Mouse (Mus musculus) limb, embryonic 15.5 days (tissue): Measurements from ENCODE around the gene Igf1r. TPM values are rescaled to one million over a fixed set of nuclear protein-coding genes. Genes with fewer than 3 reads are reported as not detected.

ENCODE experiments used
- ATAC-seq: fragments of 200-750 bp; cut with Nextera tagmentation; 2 replicates; pipeline ENCODE4 v1.8.0; 2017; ENCODE audit warnings: low read depth, moderate TSS enrichment; ENCODE audit not compliant: insufficient number of reproducible peaks, low FRiP score, low TSS enrichment
- H3K27ac ChIP-seq: fragments of 300-500 bp; sonication (generic); 2 replicates; pipeline ENCODE4 v1.5.1; 2015; ENCODE audit warnings: moderate library complexity, mild to moderate bottlenecking, inconsistent platforms
- H3K27me3 ChIP-seq: fragments of 300-500 bp; sonication (generic); 2 replicates; pipeline ENCODE4 v1.6.1; 2015; ENCODE audit warnings: inconsistent platforms
- H3K36me3 ChIP-seq: fragments of 300-500 bp; sonication (generic); 2 replicates; pipeline ENCODE4 v1.6.1; 2015; ENCODE audit warnings: inconsistent platforms
- H3K4me1 ChIP-seq: fragments of 300-500 bp; sonication (generic); 2 replicates; pipeline ENCODE4 v1.6.1; 2015; ENCODE audit warnings: inconsistent platforms
- H3K4me2 ChIP-seq: fragments of 300-500 bp; sonication (generic); 2 replicates; pipeline ENCODE4 v1.6.1; 2015; ENCODE audit warnings: mild to moderate bottlenecking, inconsistent platforms
- H3K4me3 ChIP-seq: fragments of 300-500 bp; sonication (generic); 2 replicates; pipeline ENCODE4 v1.5.1; 2015; ENCODE audit warnings: mild to moderate bottlenecking, inconsistent platforms
- H3K9ac ChIP-seq: fragments of 300-500 bp; sonication (generic); 2 replicates; pipeline ENCODE4 v1.6.1; 2015; ENCODE audit warnings: inconsistent platforms
- H3K9me3 ChIP-seq: fragments of 300-500 bp; sonication (generic); 2 replicates; pipeline ENCODE4 v1.6.1; 2016; ENCODE audit warnings: inconsistent platforms
- WGBS: fragments of 180-500 bp; shearing (Covaris S2); methylation state at CpG from one replicate; pipeline ENCODE4 v1.1.7; 2015; 5-methylcytosine and 5-hydroxymethylcytosine counted together
- polyA plus RNA-seq: library from polyadenylated mRNA; unstranded; fragments of >200 nt; fragmentation: Nextera tagmentation; extraction: Ambion mirVana; gene quantifications from 2 replicates; pipeline ENCODE4 v1.2.1, GENCODE M21; 2015

Gene Igf1r
- polyA plus RNA-seq, 1 experiment from 2014 or later = 26.3 TPM

DNA sequence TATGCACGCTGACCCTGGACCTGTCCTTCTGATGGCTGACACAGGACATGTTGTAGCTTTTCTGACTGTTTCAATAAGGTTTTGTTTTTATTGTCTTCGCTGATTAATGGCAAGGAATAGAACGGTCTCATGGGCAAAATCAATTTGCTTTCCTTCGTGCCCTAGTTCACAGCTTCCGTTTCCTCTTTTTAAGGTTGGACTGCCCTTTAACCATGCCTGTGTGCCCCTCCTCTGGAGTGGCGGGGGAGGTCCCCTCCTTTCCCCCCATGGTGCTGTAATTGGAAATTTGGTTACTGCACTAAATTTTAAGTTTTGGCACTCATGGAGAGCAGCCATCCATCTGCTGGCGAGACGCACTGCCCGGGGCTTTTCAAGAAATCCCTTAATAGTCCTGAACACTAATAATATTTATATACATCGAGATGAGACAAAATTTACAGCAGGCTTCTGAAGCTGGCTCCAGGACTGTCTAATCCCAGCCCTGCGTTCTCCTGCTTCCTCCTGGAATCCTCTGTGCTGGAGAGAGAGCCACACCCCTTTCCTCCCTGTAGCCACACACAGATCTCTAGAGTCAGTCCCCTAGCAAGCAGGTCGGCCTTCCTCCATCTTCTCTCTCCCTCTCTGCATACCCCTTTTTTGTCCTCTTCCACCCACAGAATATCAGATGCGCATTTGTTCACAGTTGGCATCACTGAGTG is 207.6 kb downstream of the Igf1r start:
- peaks cover 23% of the 10 kb centered on the region for H3K4me1 ChIP-seq
- H3K9me3 ChIP-seq = no peaks in the 10 kb centered on the region
- 18% methylated on average over 13 of the region's 13 CpGs for WGBS
- H3K4me3 ChIP-seq = no peak overlapping the region
- peak; percentile 41; the same call in 1 of the 2 replicates for ATAC-seq
- no peaks in the 10 kb centered on the region for H3K27me3 ChIP-seq
- no peak overlapping the region for H3K9ac ChIP-seq
- H3K27ac ChIP-seq = peak overlapping the region; percentile 48; the same call in 1 of the 2 replicates
- H3K36me3 ChIP-seq = peaks cover 6% of the 10 kb centered on the region
- no peak overlapping the region for H3K4me2 ChIP-seq

DNA sequence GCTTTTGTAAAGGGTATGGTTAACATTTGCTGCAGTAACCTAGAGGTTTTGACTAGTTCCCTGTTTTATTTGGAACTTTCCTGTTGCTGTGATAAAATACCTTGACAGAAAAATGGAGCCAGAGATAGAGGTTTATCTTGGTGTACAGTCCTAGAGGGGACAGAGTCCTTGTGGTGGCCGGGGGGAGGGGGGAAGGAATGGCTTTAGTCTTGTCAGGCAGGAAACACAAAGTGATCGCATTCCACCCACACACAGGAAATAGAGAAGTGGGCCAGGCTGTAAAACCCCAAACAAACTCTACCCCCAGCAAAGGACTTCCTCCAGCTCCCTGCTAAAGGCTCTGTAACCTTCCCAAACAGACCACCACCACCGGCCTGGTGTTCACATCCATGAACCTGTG is 211.4 kb downstream of the Igf1r start:
- H3K9me3 ChIP-seq = no peaks in the 10 kb centered on the region
- no peak overlapping the region for H3K27ac ChIP-seq
- H3K4me3 ChIP-seq = no peak overlapping the region
- no peak overlapping the region for H3K4me2 ChIP-seq
- WGBS = 41% methylated on average over 3 of the region's 3 CpGs
- no peak overlapping the region for H3K9ac ChIP-seq
- H3K27me3 ChIP-seq = no peaks in the 10 kb centered on the region
- peaks cover 22% of the 10 kb centered on the region for H3K4me1 ChIP-seq
- no peak for ATAC-seq
- H3K36me3 ChIP-seq = peaks cover 18% of the 10 kb centered on the region

GRCm38 (mm10) chr7:68172776-68173175 is 220.1 kb downstream of the Igf1r start:
- Histone ChIP-seq H3K4me2 (no peak overlapping the region), H3K9me3 (no peaks in the 10 kb centered on the region), H3K27ac (no peak overlapping the region), H3K4me1 (no peaks in the 10 kb centered on the region), H3K9ac (no peak overlapping the region), H3K27me3 (no peaks in the 10 kb centered on the region), H3K4me3 (no peak overlapping the region), H3K36me3 (peaks cover 56% of the 10 kb centered on the region)
- no peak for ATAC-seq
- WGBS = 75% methylated on average over 7 of the region's 7 CpGs

DNA sequence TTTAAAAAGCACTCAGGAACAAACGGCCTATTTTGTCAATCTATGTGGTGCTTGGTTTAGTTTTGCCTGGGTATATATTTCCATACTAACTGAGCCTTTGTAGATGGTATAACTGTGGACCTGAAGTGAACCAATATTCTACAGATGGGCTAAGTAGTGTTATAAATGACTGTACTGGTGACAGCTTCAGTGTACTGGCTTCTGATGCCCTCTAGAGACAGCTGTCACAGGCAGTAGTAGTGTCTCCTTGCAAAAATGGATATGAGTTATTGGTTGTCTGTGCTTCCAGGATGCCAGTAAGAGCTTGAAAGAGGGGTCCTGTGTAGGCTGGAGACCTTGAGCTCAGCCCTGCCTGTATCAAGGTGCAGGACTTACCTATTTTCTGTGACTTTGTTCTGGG is 227.0 kb downstream of the Igf1r start:
- peaks cover 41% of the 10 kb centered on the region for H3K36me3 ChIP-seq
- H3K4me3 ChIP-seq = no peak overlapping the region
- no peaks in the 10 kb centered on the region for H3K9me3 ChIP-seq
- H3K9ac ChIP-seq = no peak overlapping the region
- 0 out of 2 replicates have a peak, but pooled peaks cover 4% of the 10 kb centered on the region for H3K4me1 ChIP-seq
- no peak overlapping the region for H3K4me2 ChIP-seq
- H3K27ac ChIP-seq = no peak overlapping the region
- WGBS = 90% methylated on average over 1 of the region's 1 CpGs
- no peak for ATAC-seq
- H3K27me3 ChIP-seq = no peaks in the 10 kb centered on the region

GRCm38 (mm10) chr7:68181104-68181503 is 228.5 kb downstream of the Igf1r start:
- ATAC-seq = no peak
- peaks cover 41% of the 10 kb centered on the region for H3K36me3 ChIP-seq
- 83% methylated on average over 1 of the region's 1 CpGs for WGBS

DNA sequence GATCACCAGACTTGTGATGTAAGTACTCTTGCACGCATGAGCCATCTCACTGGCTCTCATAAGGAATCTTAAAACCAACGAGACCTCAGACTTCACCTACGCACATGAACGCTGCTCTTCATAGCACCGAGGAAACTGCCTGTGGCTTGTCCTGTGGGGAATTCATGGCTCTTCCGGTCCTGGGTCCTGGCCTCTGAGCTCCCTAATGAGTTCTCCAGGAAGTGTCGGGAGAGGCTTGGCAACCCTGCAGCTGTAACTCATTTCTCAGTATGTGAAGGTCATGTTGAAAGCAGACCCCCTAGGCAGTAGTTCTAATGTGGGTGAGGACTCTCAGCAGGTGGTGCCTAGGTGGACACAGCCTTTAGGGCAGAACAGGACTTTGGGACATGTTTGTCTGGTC is 229.4 kb downstream of the Igf1r start:
- Histone ChIP-seq H3K4me3 (no peak overlapping the region), H3K27ac (no peak overlapping the region), H3K9me3 (no peaks in the 10 kb centered on the region), H3K36me3 (peaks cover 41% of the 10 kb centered on the region), H3K4me1 (0 out of 2 replicates have a peak, but pooled peaks cover 4% of the 10 kb centered on the region), H3K4me2 (no peak overlapping the region), H3K27me3 (no peaks in the 10 kb centered on the region), H3K9ac (no peak overlapping the region)
- WGBS = 42% methylated on average over 7 of the region's 7 CpGs
- no peak for ATAC-seq

More at GRCm38 (mm10) chr7:68181104-68181503, 228.5 kb downstream of the Igf1r start:
- H3K9ac ChIP-seq = no peak overlapping the region
- no peak overlapping the region for H3K4me3 ChIP-seq
- H3K9me3 ChIP-seq = no peaks in the 10 kb centered on the region
- no peak overlapping the region for H3K27ac ChIP-seq
- no peak overlapping the region for H3K4me2 ChIP-seq
- H3K4me1 ChIP-seq = 0 out of 2 replicates have a peak, but pooled peaks cover 4% of the 10 kb centered on the region
- H3K27me3 ChIP-seq = no peaks in the 10 kb centered on the region

GRCm38 (mm10) chr7:68182773-68183172 is 230.1 kb downstream of the Igf1r start:
- WGBS = 91% methylated on average over 6 of the region's 6 CpGs
- peaks cover 48% of the 10 kb centered on the region for H3K36me3 ChIP-seq
- ATAC-seq = no peak
- no peak overlapping the region for H3K4me2 ChIP-seq
- no peak overlapping the region for H3K27ac ChIP-seq
- no peaks in the 10 kb centered on the region for H3K9me3 ChIP-seq
- 0 out of 2 replicates have a peak, but pooled peaks cover 4% of the 10 kb centered on the region for H3K4me1 ChIP-seq
- H3K27me3 ChIP-seq = no peaks in the 10 kb centered on the region
- H3K9ac ChIP-seq = no peak overlapping the region
- no peak overlapping the region for H3K4me3 ChIP-seq

- Histone ChIP-seq H3K27me3 (no peaks in the 10 kb centered on the region), H3K9me3 (no peaks in the 10 kb centered on the region), H3K36me3 (peaks cover 53% of the 10 kb centered on the region), H3K4me1 (0 out of 2 replicates have a peak, but pooled peaks cover 4% of the 10 kb centered on the region), H3K4me2 (no peak overlapping the region), H3K27ac (no peak overlapping the region), H3K4me3 (no peak overlapping the region), H3K9ac (no peak overlapping the region)
- 89% methylated on average over 10 of the region's 10 CpGs for WGBS
- ATAC-seq = no peak
Observed at GRCm38 (mm10) chr7:68183421-68183820, 230.8 kb downstream of the Igf1r start.

DNA sequence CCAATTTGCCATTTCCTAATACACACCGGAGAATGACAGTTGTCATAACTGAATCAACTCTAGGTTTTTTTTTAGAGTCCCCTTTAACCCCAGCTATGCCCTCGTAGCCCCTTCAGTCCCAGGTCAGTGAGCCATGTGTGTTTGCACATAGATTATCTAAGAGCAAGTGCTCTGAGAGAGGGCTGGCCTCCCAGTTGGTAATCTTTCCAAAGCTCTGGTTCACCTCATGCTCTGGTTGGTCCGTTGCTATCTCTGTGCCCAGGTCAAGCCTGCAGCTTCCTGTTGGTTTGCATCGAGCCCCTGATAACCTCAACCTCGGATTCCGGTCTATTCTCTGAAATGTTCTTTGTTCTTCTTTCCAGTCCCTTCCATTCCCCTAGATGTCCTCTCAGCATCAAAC is 236.6 kb downstream of the Igf1r start:
- Histone ChIP-seq H3K27me3 (no peaks in the 10 kb centered on the region), H3K4me2 (no peak overlapping the region), H3K36me3 (peaks cover 87% of the 10 kb centered on the region), H3K9me3 (no peaks in the 10 kb centered on the region), H3K4me3 (no peak overlapping the region), H3K4me1 (no peaks in the 10 kb centered on the region), H3K9ac (no peak overlapping the region), H3K27ac (no peak overlapping the region)
- no peak for ATAC-seq
- 86% methylated on average over 6 of the region's 6 CpGs for WGBS

DNA sequence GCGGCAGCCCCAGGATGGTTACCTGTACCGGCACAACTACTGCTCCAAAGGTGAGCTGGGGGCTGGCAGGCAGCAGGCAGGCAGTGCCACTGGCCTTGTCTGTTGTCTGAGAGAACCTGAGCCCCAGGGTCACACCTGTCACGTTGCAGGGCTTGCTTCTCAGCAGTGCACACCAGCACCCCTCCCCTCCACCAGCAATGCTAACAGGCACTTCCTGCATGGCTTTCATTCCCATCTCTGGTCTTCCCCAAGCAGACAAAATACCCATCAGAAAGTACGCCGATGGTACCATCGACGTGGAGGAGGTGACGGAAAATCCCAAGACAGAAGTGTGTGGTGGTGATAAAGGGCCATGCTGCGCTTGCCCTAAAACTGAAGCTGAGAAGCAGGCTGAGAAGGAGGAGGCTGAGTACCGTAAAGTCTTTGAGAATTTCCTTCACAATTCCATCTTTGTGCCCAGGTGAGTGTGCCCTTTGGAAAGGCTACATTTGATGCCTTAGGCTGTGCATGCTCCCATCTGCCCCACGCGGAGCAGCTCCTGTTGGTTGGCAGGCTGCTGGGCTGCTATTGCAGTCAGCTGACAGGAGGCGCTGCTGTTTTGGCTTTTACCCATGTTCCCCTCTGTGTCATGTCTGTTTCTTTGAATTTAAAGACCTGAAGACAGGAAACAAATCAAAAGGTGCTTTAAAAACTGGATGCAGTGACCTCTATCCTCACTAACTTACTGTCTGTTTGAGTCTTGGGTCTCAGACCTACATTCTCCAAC is 237.2 kb downstream of the Igf1r start:
- WGBS = 91% methylated on average over 13 of the region's 13 CpGs
- no peak overlapping the region for H3K9ac ChIP-seq
- H3K4me1 ChIP-seq = no peaks in the 10 kb centered on the region
- no peak overlapping the region for H3K4me3 ChIP-seq
- peaks cover 87% of the 10 kb centered on the region for H3K36me3 ChIP-seq
- no peaks in the 10 kb centered on the region for H3K27me3 ChIP-seq
- no peaks in the 10 kb centered on the region for H3K9me3 ChIP-seq
- no peak for ATAC-seq
- no peak overlapping the region for H3K4me2 ChIP-seq
- H3K27ac ChIP-seq = no peak overlapping the region

DNA sequence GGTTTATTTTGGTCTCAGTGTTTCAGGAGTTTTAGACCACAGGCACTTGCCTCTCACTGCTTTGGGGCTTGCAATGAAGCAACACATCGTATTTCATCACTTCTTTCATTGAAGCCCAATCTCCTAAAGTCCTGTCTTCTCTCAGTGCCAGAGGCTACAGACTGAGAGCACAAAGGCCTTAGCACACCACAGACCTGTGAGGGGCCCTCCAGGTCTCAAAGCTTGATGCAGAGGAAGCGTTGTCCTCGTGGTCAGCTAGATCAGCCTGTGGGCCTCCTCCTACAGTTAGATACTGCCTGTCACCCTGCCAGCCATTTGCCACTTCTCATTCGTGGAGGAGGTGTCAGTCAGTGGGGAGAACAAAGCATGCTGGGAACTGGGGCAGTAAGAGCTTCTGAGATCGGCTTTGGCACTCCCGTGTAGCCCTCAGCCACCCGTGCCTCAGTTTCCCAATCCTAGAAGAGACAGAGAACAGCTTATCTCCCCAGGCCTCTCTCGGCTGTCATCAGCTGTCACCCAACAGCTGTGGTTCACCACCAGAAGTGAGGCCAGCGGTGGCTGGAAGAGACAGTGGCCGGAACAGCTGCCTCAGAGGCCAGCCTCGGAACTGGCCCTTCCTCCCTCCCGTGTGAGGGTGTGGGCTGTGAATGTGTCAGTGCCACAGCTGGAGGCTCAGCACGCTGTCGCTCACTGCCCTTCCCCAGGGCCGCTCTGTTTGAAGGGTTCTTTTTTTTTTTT is 241.5 kb downstream of the Igf1r start:
- Histone ChIP-seq H3K4me1 (no peaks in the 10 kb centered on the region), H3K27ac (no peak overlapping the region), H3K27me3 (no peaks in the 10 kb centered on the region), H3K36me3 (peaks cover 93% of the 10 kb centered on the region), H3K9me3 (no peaks in the 10 kb centered on the region), H3K4me2 (no peak overlapping the region), H3K4me3 (no peak overlapping the region), H3K9ac (no peak overlapping the region)
- 70% methylated on average over 15 of the region's 15 CpGs for WGBS
- ATAC-seq = no peak

- no peak overlapping the region for H3K4me3 ChIP-seq
- H3K9me3 ChIP-seq = no peaks in the 10 kb centered on the region
- H3K4me1 ChIP-seq = no peaks in the 10 kb centered on the region
- 91% methylated on average over 7 of the region's 7 CpGs for WGBS
- no peak for ATAC-seq
- no peaks in the 10 kb centered on the region for H3K27me3 ChIP-seq
- H3K9ac ChIP-seq = no peak overlapping the region
- no peak overlapping the region for H3K27ac ChIP-seq
- peaks cover 91% of the 10 kb centered on the region for H3K36me3 ChIP-seq
- no peak overlapping the region for H3K4me2 ChIP-seq
Observed at GRCm38 (mm10) chr7:68199609-68200008, 247.0 kb downstream of the Igf1r start.
